Mouse (Mus musculus): Measurements from ENCODE around the gene Kcnma1.

The Kcnma1 gene

GRCm38 (mm10) chr14:23689681-23690080 is 324.6 kb downstream of the Kcnma1 start:
- no peak for DNase-seq (ENCODE audit: low read depth, low spot score)

- DNase-seq (ENCODE audit: low read depth, low spot score) = no peak
Observed at GRCm38 (mm10) chr14:23688513-23688912, 325.8 kb downstream of the Kcnma1 start.

GRCm38 (mm10) chr14:23684463-23685066 is 329.7 kb downstream of the Kcnma1 start:
- peak; percentile 4 for DNase-seq (ENCODE audit: low read depth, low spot score)

GRCm38 (mm10) chr14:23682758-23683157 is 331.5 kb downstream of the Kcnma1 start:
- DNase-seq (ENCODE audit: low read depth, low spot score) = no peak

- peak; percentile 22 for DNase-seq (ENCODE audit: low read depth, low spot score)
Observed at GRCm38 (mm10) chr14:23679378-23679777, 334.9 kb downstream of the Kcnma1 start.

GRCm38 (mm10) chr14:23666420-23666819 is 347.9 kb downstream of the Kcnma1 start:
- no peak for DNase-seq (ENCODE audit: low read depth, low spot score)

GRCm38 (mm10) chr14:23651682-23652081 is 362.6 kb downstream of the Kcnma1 start:
- no peak for DNase-seq (ENCODE audit: low read depth, low spot score)

GRCm38 (mm10) chr14:23650126-23650525 is 364.2 kb downstream of the Kcnma1 start:
- no peak for DNase-seq (ENCODE audit: low read depth, low spot score)

- DNase-seq (ENCODE audit: low read depth, low spot score) = no peak
Observed at GRCm38 (mm10) chr14:23645361-23646063, 368.8 kb downstream of the Kcnma1 start.

GRCm38 (mm10) chr14:23643162-23643561 is 371.1 kb downstream of the Kcnma1 start:
- no peak for DNase-seq (ENCODE audit: low read depth, low spot score)

GRCm38 (mm10) chr14:23640665-23641064 is 373.6 kb downstream of the Kcnma1 start:
- DNase-seq (ENCODE audit: low read depth, low spot score) = no peak

- DNase-seq (ENCODE audit: low read depth, low spot score) = no peak
Observed at GRCm38 (mm10) chr14:23638078-23638695, 376.1 kb downstream of the Kcnma1 start.

- no peak for DNase-seq (ENCODE audit: low read depth, low spot score)
Observed at GRCm38 (mm10) chr14:23635903-23636302, 378.4 kb downstream of the Kcnma1 start.

- DNase-seq (ENCODE audit: low read depth, low spot score) = no peak
Observed at GRCm38 (mm10) chr14:23633011-23633595, 381.2 kb downstream of the Kcnma1 start.

- DNase-seq (ENCODE audit: low read depth, low spot score) = no peak
Observed at GRCm38 (mm10) chr14:23626925-23627324, 387.4 kb downstream of the Kcnma1 start.

- DNase-seq (ENCODE audit: low read depth, low spot score) = no peak
Observed at GRCm38 (mm10) chr14:23626114-23626513, 388.2 kb downstream of the Kcnma1 start.

- no peak for DNase-seq (ENCODE audit: low read depth, low spot score)
Observed at GRCm38 (mm10) chr14:23625436-23625835, 388.9 kb downstream of the Kcnma1 start.

- DNase-seq (ENCODE audit: low read depth, low spot score) = no peak
Observed at GRCm38 (mm10) chr14:23624455-23624854, 389.8 kb downstream of the Kcnma1 start.

- no peak for DNase-seq (ENCODE audit: low read depth, low spot score)
Observed at GRCm38 (mm10) chr14:23620685-23621084, 393.6 kb downstream of the Kcnma1 start.

GRCm38 (mm10) chr14:23618973-23619372 is 395.3 kb downstream of the Kcnma1 start:
- DNase-seq (ENCODE audit: low read depth, low spot score) = no peak

- DNase-seq (ENCODE audit: low read depth, low spot score) = no peak
Observed at GRCm38 (mm10) chr14:23618081-23618480, 396.2 kb downstream of the Kcnma1 start.

- no peak for DNase-seq (ENCODE audit: low read depth, low spot score)
Observed at GRCm38 (mm10) chr14:23610054-23610453, 404.2 kb downstream of the Kcnma1 start.

All from A20 (cell line).